Mouse (Mus musculus) neutrophil, adult 65 days (primary cell): ENCODE measurements around the gene Gm595. TPM values are rescaled to one million over a fixed set of nuclear protein-coding genes. Genes with fewer than 3 reads are reported as not detected.

Experiments used
- total RNA-seq: library from RNA; stranded (reverse); gene quantifications from 2 replicates; pipeline ENCODE4 v1.2.4, GENCODE M21; 2023

Gm595 gene
- total RNA-seq: not detected in 2 replicates

DNA sequence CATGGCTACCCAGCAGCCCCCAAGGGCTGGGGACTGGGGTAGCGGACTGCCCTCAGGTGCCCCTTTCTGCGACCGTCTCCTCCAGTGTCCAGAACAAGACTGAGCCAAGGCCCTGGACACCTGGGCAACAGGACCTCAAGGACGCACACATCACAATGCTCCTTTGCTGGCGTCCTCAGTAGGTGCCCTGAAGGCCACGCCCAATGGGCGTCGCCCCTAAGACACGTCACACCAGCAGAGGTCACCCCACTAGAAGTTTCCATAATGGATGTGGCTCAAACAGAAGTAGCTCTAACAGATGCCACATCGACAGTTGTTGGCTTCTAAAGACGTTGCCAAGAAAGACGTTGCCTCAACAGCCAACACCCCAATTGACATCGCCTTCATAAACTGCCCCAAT, at the start of gene Gm595:
Gm595 (minus strand) TSS at position 101 of the 400 bp plus-strand sequence.

Other genes with a start within 250 kb of the Gm595 start
- not detected in 2 replicates for gene Gpr119, start 203.2 kb downstream of the Gm595 start, total RNA-seq
- gene Rbmx2, start 182.7 kb downstream of the Gm595 start, total RNA-seq: 5.4 and 6.3 TPM in 2 replicates